Mouse (Mus musculus) MEL (cell line): ENCODE measurements at regions not wholly inside any gene's neighbourhood (a gene's known extent, or its start where the extent isn't known, plus 50 kb on each side); places are given as distances from the start of the nearest gene placed in this dataset.

Experiments used
- CTCF ChIP-seq, 3 experiments: IDR thresholded peaks in 2 of 3; conservative IDR thresholded peaks in 1 of 3; 2 replicates each; pipeline ENCODE4 v1.5.1; 2011 to 2012; ENCODE audit warnings: low read length in 3 of 3, low read depth in 2 of 3, mild to moderate bottlenecking in 2 of 3, improper control_type of control experiment in 1 of 3, inconsistent platforms in 1 of 3, mixed read lengths in 1 of 3, moderate library complexity in 1 of 3; ENCODE audit not compliant: control insufficient read depth in 1 of 3, insufficient read depth in 1 of 3, poor library complexity in 1 of 3, severe bottlenecking in 1 of 3
- SIN3A ChIP-seq: IDR thresholded peaks from 2 replicates; pipeline ENCODE4 v1.6.1; 2012; ENCODE audit warnings: low read length, improper control_type of control experiment, inconsistent platforms

GRCm38 (mm10) chr1:12507997-12508396 lies 1094.1 kb downstream of the A830018L16Rik start:
- no peak for TF ChIP-seq CTCF (IDR thresholded peaks at IDR 0.05 in 2 of 3, conservative IDR thresholded peaks at IDR 0.05 in 1 of 3; ENCODE audit: control insufficient read depth in 1 of 3, insufficient read depth in 1 of 3, low read depth in 2 of 3, low read length in 3 of 3, poor library complexity in 1 of 3, severe bottlenecking in 1 of 3)
- TF ChIP-seq SIN3A = no peak
